Mouse (Mus musculus) liver, adult 2 months (tissue): ENCODE results near the gene Aipl1. TPM values are rescaled to one million over a fixed set of nuclear protein-coding genes. Genes with fewer than 3 reads are reported as not detected.

Source experiments
- DNase-seq: peaks from one replicate; pipeline ENCODE4 v3.0.0-alpha.2; 2011; ENCODE audit warnings: low read depth, low spot score; ENCODE audit errors: extremely low read depth
- H3K27ac ChIP-seq: fragments of 200-500 bp; replicated peaks from 2 replicates; pipeline ENCODE4 v1.5.1; 2012; ENCODE audit warnings: low read depth, mild to moderate bottlenecking, control low read depth, inconsistent platforms, low read length; ENCODE audit not compliant: insufficient read depth
- H3K27me3 ChIP-seq: fragments of 200-500 bp; 2 replicates; pipeline ENCODE4 v1.6.1; 2012; ENCODE audit warnings: mild to moderate bottlenecking, moderate library complexity, low read length, inconsistent platforms; ENCODE audit not compliant: control insufficient read depth, insufficient read depth
- H3K36me3 ChIP-seq: fragments of 200-500 bp; 2 replicates; pipeline ENCODE4 v1.6.1; 2012; ENCODE audit warnings: low read length, inconsistent platforms; ENCODE audit not compliant: control insufficient read depth, insufficient read depth
- H3K4me1 ChIP-seq: fragments of 200-500 bp; 2 replicates; pipeline ENCODE4 v1.6.1; 2011; ENCODE audit warnings: low read length; ENCODE audit not compliant: control insufficient read depth, insufficient read depth
- H3K4me3 ChIP-seq: fragments of 200-500 bp; 2 replicates; pipeline ENCODE4 v1.5.1; 2011; ENCODE audit warnings: low read depth, mild to moderate bottlenecking, control low read depth, low read length, moderate library complexity; ENCODE audit not compliant: insufficient read depth
- H3K79me2 ChIP-seq: fragments of 200-500 bp; 2 replicates; pipeline ENCODE4 v1.6.1; 2012; ENCODE audit warnings: inconsistent platforms, mild to moderate bottlenecking, low read length, moderate library complexity; ENCODE audit not compliant: control insufficient read depth, insufficient read depth
- H3K9ac ChIP-seq: fragments of 200-500 bp; 2 replicates; pipeline ENCODE4 v1.6.1; 2012; ENCODE audit warnings: low read depth, mild to moderate bottlenecking, control low read depth, inconsistent platforms, low read length
- CTCF ChIP-seq: fragments of 200-500 bp; IDR thresholded peaks from 2 replicates; pipeline ENCODE4 v1.5.1; 2011; ENCODE audit warnings: low read depth, low read length, control low read depth
- POLR2A ChIP-seq: fragments of 200-500 bp; IDR thresholded peaks from 2 replicates; pipeline ENCODE4 v1.6.1; 2011; ENCODE audit warnings: low read length, control low read depth; ENCODE audit not compliant: insufficient read depth; ENCODE audit errors: extremely low read depth
- WGBS: fragments of 180-500 bp; shearing (Covaris S2); methylation state at CpG from one replicate; pipeline ENCODE4 v1.1.7; 2018; 5-methylcytosine and 5-hydroxymethylcytosine counted together
- polyA plus RNA-seq: library from polyadenylated mRNA; depleted of rRNA; stranded (reverse); fragments of >200 nt; gene quantifications from 2 replicates; pipeline ENCODE4 v1.2.3, GENCODE M21; 2012
- total RNA-seq: library from RNA; depleted of rRNA; stranded (reverse); fragments of >200 nt; gene quantifications from 2 replicates; pipeline ENCODE4 v1.2.3, GENCODE M21; 2014

The Aipl1 gene
- total and polyA plus RNA-seq, 2 experiments, result not detected

GRCm38 (mm10) chr11:72022827-72023226 is 14.5 kb downstream of the Aipl1 start:
- H3K4me1 ChIP-seq, result no peaks in the 10 kb centered on the region
- no peaks in the 10 kb centered on the region for H3K27me3 ChIP-seq
- no peak overlapping the region for H3K27ac ChIP-seq
- WGBS, result 72% methylated on average over 6 of the region's 6 CpGs
- no peaks in the 10 kb centered on the region for H3K36me3 ChIP-seq
- no peak for DNase-seq
- H3K79me2 ChIP-seq, result no peaks in the 10 kb centered on the region
- no peak overlapping the region for H3K9ac ChIP-seq
- H3K4me3 ChIP-seq, result no peak overlapping the region
- TF ChIP-seq CTCF (no peak), POLR2A (no peak)

GRCm38 (mm10) chr11:72021015-72021414 is 16.3 kb downstream of the Aipl1 start:
- 66% methylated on average over 4 of the region's 4 CpGs for WGBS
- Histone ChIP-seq H3K36me3 (no peaks in the 10 kb centered on the region), H3K4me3 (no peak overlapping the region), H3K27ac (no peak overlapping the region), H3K27me3 (no peaks in the 10 kb centered on the region), H3K79me2 (no peaks in the 10 kb centered on the region), H3K9ac (no peak overlapping the region), H3K4me1 (no peaks in the 10 kb centered on the region)
- no peak for TF ChIP-seq CTCF
- no peak for TF ChIP-seq POLR2A
- DNase-seq, result no peak

GRCm38 (mm10) chr11:72017253-72017601 is 20.1 kb downstream of the Aipl1 start:
- no peaks in the 10 kb centered on the region for H3K79me2 ChIP-seq
- 81% methylated on average over 9 of the region's 9 CpGs for WGBS
- H3K4me1 ChIP-seq, result no peaks in the 10 kb centered on the region
- H3K36me3 ChIP-seq, result no peaks in the 10 kb centered on the region
- H3K27ac ChIP-seq, result no peak overlapping the region
- TF ChIP-seq CTCF (no peak), POLR2A (no peak)
- DNase-seq, result no peak
- H3K4me3 ChIP-seq, result no peak overlapping the region
- no peaks in the 10 kb centered on the region for H3K27me3 ChIP-seq
- H3K9ac ChIP-seq, result no peak overlapping the region

GRCm38 (mm10) chr11:72016518-72017252 is 20.6 kb downstream of the Aipl1 start:
- H3K4me1 ChIP-seq, result no peaks in the 10 kb centered on the region
- H3K4me3 ChIP-seq, result no peak overlapping the region
- TF ChIP-seq CTCF (no peak), POLR2A (no peak)
- no peaks in the 10 kb centered on the region for H3K79me2 ChIP-seq
- H3K27ac ChIP-seq, result no peak overlapping the region
- H3K27me3 ChIP-seq, result no peaks in the 10 kb centered on the region
- no peak overlapping the region for H3K9ac ChIP-seq
- DNase-seq, result no peak
- no peaks in the 10 kb centered on the region for H3K36me3 ChIP-seq
- WGBS, result 75% methylated on average over 13 of the region's 13 CpGs

GRCm38 (mm10) chr11:72014674-72015073 is 22.6 kb downstream of the Aipl1 start:
- TF ChIP-seq CTCF (no peak), POLR2A (no peak)
- Histone ChIP-seq H3K79me2 (no peaks in the 10 kb centered on the region), H3K9ac (no peak overlapping the region), H3K27me3 (no peaks in the 10 kb centered on the region), H3K36me3 (no peaks in the 10 kb centered on the region), H3K4me1 (no peaks in the 10 kb centered on the region), H3K27ac (no peak overlapping the region), H3K4me3 (no peak overlapping the region)
- no peak for DNase-seq
- 79% methylated on average over 4 of the region's 4 CpGs for WGBS

GRCm38 (mm10) chr11:72011955-72012354 is 25.4 kb downstream of the Aipl1 start:
- WGBS, result 75% methylated on average over 1 of the region's 1 CpGs
- Histone ChIP-seq H3K36me3 (no peaks in the 10 kb centered on the region), H3K9ac (no peak overlapping the region)

More at GRCm38 (mm10) chr11:72011955-72012354, 25.4 kb downstream of the Aipl1 start:
- no peaks in the 10 kb centered on the region for H3K27me3 ChIP-seq
- no peaks in the 10 kb centered on the region for H3K79me2 ChIP-seq
- H3K27ac ChIP-seq, result no peak overlapping the region
- no peak for TF ChIP-seq POLR2A
- TF ChIP-seq CTCF, result no peak
- DNase-seq, result no peak
- no peaks in the 10 kb centered on the region for H3K4me1 ChIP-seq
- H3K4me3 ChIP-seq, result no peak overlapping the region
